Mouse (Mus musculus) ES-Bruce4 (cell line): ENCODE results near the gene Kif11. TPM values are rescaled to one million over a fixed set of nuclear protein-coding genes. Genes with fewer than 3 reads are reported as not detected.

Experiments used
- H3K27ac ChIP-seq: 2 replicates; pipeline ENCODE4 v1.5.1; 2012; ENCODE audit warnings: low read length, inconsistent platforms; ENCODE audit not compliant: insufficient read depth
- H3K27me3 ChIP-seq: 2 replicates; pipeline ENCODE4 v1.6.1; 2012; ENCODE audit warnings: mild to moderate bottlenecking, low read length, inconsistent platforms; ENCODE audit not compliant: control insufficient read depth, poor library complexity, insufficient read depth, severe bottlenecking
- H3K36me3 ChIP-seq: 2 replicates; pipeline ENCODE4 v1.6.1; 2012; ENCODE audit warnings: inconsistent platforms, mild to moderate bottlenecking, low read length, moderate library complexity; ENCODE audit not compliant: control insufficient read depth, poor library complexity, insufficient read depth, severe bottlenecking
- H3K4me1 ChIP-seq: one replicate; pipeline ENCODE4 v1.8.1; 2011; ENCODE audit warnings: low read length; ENCODE audit not compliant: control insufficient read depth, insufficient read depth
- H3K4me3 ChIP-seq: 2 replicates; pipeline ENCODE4 v1.5.1; 2011; ENCODE audit warnings: low read depth, mild to moderate bottlenecking, low read length
- H3K9ac ChIP-seq: 2 replicates; pipeline ENCODE4 v1.6.1; 2012; ENCODE audit warnings: low read depth, mild to moderate bottlenecking, inconsistent platforms; ENCODE audit not compliant: poor library complexity, severe bottlenecking
- H3K9me3 ChIP-seq: replicated peaks from 2 replicates; pipeline ENCODE4 v1.6.1; 2012; ENCODE audit warnings: mild to moderate bottlenecking, low read length, inconsistent platforms; ENCODE audit not compliant: control insufficient read depth, poor library complexity, insufficient read depth, severe bottlenecking
- CTCF ChIP-seq: IDR thresholded peaks from one replicate; pipeline ENCODE4 v1.8.1; 2011; ENCODE audit warnings: low read depth, low read length
- EP300 ChIP-seq: IDR thresholded peaks from 2 replicates; pipeline ENCODE4 v1.6.1; 2011; ENCODE audit warnings: low read depth, low read length; ENCODE audit not compliant: insufficient read depth
- POLR2A ChIP-seq: IDR thresholded peaks from one replicate; pipeline ENCODE4 v1.8.1; 2011; ENCODE audit warnings: low read length; ENCODE audit not compliant: insufficient read depth
- polyA plus RNA-seq: library from polyadenylated mRNA; stranded (reverse); fragments of >200 nt; gene quantifications from 2 replicates; pipeline ENCODE4 v1.2.4, GENCODE M21; 2011; ENCODE audit warnings: low read depth; ENCODE audit not compliant: missing spikeins, insufficient read depth, insufficient read length

Gene Kif11
- polyA plus RNA-seq, 1 experiment, result 146 TPM

GRCm38 (mm10) chr19:37455961-37456360 is 79.8 kb downstream of the Kif11 start:
- Histone ChIP-seq H3K27me3 (no peaks in the 10 kb centered on the region), H3K4me1 (no peaks in the 10 kb centered on the region), H3K36me3 (no peaks in the 10 kb centered on the region), H3K27ac (no peak overlapping the region), H3K9ac (no peak overlapping the region), H3K4me3 (no peak overlapping the region), H3K9me3 (no peaks in the 10 kb centered on the region)
- TF ChIP-seq EP300 (no peak), CTCF (no peak), POLR2A (no peak)

DNA sequence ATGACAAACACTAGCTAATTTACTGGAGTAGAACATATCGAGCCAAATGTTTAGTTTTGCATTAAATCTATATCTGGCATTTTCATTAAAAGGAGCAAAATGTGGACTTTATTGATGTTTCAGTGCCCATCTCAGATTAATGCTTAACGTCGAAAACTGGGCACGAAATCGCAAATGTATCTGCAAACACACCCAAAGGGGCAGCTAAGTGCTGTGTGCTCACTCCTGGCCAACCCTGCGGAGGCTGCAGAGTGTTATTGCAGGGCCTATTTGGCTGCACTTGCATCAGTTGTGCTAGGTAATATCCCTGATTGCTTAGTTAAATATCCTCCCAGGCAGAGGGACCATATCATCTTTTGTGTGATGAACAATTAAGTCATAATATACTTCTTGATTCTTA is 81.8 kb downstream of the Kif11 start:
- Histone ChIP-seq H3K4me3 (no peak overlapping the region), H3K9me3 (no peaks in the 10 kb centered on the region), H3K9ac (no peak overlapping the region)

GRCm38 (mm10) chr19:37466403-37466802 is 90.2 kb downstream of the Kif11 start:
- Histone ChIP-seq H3K4me1 (peaks cover 4% of the 10 kb centered on the region), H3K27me3 (no peaks in the 10 kb centered on the region), H3K4me3 (no peak overlapping the region), H3K9me3 (no peaks in the 10 kb centered on the region), H3K9ac (no peak overlapping the region), H3K36me3 (no peaks in the 10 kb centered on the region), H3K27ac (no peak overlapping the region)
- TF ChIP-seq EP300 (no peak), POLR2A (no peak), CTCF (no peak)

More for the DNA sequence above, 81.8 kb downstream of the Kif11 start:
- H3K27ac ChIP-seq, result no peak overlapping the region
- TF ChIP-seq CTCF, result no peak
- no peak for TF ChIP-seq EP300
- TF ChIP-seq POLR2A, result no peak
- no peaks in the 10 kb centered on the region for H3K27me3 ChIP-seq
- H3K36me3 ChIP-seq, result no peaks in the 10 kb centered on the region
- no peaks in the 10 kb centered on the region for H3K4me1 ChIP-seq

- TF ChIP-seq EP300 (no peak), POLR2A (no peak), CTCF (no peak)
- Histone ChIP-seq H3K36me3 (no peaks in the 10 kb centered on the region), H3K27ac (no peak overlapping the region), H3K4me3 (no peak overlapping the region), H3K9me3 (no peaks in the 10 kb centered on the region), H3K27me3 (no peaks in the 10 kb centered on the region), H3K4me1 (peaks cover 4% of the 10 kb centered on the region), H3K9ac (no peak overlapping the region)
These were observed 90.8 kb downstream of the Kif11 start for GRCm38 (mm10) chr19:37466978-37467377.

GRCm38 (mm10) chr19:37468841-37469566 is 92.8 kb downstream of the Kif11 start:
- Histone ChIP-seq H3K4me3 (no peak overlapping the region), H3K27me3 (no peaks in the 10 kb centered on the region), H3K27ac (no peak overlapping the region), H3K9me3 (no peaks in the 10 kb centered on the region), H3K9ac (no peak overlapping the region), H3K36me3 (no peaks in the 10 kb centered on the region), H3K4me1 (peaks cover 11% of the 10 kb centered on the region)
- TF ChIP-seq CTCF, result no peak
- no peak for TF ChIP-seq POLR2A
- no peak for TF ChIP-seq EP300

Other genes starting within 250 kb of the Kif11 start
- gene March5, start 168.9 kb upstream of the Kif11 start, polyA plus RNA-seq, result 174 and 194 TPM in 2 replicates
- gene Cpeb3, start 167.8 kb upstream of the Kif11 start, polyA plus RNA-seq, result 3.7 and 4.3 TPM in 2 replicates
- gene Ide, start 38.6 kb upstream of the Kif11 start, polyA plus RNA-seq, result 137 and 147 TPM in 2 replicates
- gene Hhex, start 58.4 kb downstream of the Kif11 start, polyA plus RNA-seq, result 8.2 and 9.0 TPM in 2 replicates
- 14.3 and 14.6 TPM in 2 replicates for gene Exoc6, start 174.0 kb downstream of the Kif11 start, polyA plus RNA-seq